Mouse (Mus musculus) ovary, adult 18-20 months (tissue): ENCODE measurements at regions not wholly inside any gene's neighbourhood (a gene's known extent, or its start where the extent isn't known, plus 50 kb on each side); places are given as distances from the start of the nearest gene placed in this dataset.

Experiments used
- DNase-seq: peaks from one replicate; pipeline ENCODE4 v3.0.0; 2022; ENCODE audit warnings: low spot score, mixed read lengths

DNA sequence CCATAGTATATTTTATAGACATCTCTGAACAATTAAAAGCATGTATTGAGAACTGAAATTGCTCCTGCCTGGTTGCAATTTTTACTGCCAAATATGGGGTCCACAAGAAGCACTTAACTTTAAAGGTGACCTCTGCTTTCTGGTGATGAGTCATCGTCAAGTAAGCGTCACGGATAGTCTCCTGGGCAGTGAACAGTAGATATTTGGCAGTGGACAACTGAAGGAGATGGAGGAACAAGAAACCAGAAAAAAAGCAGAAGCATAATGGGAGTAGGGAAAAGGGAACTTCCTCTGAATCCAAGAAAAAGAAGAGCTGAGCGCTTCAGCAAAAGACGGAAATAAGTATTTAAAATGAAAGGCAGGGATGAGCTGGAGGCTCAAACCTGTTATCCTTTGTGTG, 199.3 kb downstream of the Sox4 start:
- no peak for DNase-seq

DNA sequence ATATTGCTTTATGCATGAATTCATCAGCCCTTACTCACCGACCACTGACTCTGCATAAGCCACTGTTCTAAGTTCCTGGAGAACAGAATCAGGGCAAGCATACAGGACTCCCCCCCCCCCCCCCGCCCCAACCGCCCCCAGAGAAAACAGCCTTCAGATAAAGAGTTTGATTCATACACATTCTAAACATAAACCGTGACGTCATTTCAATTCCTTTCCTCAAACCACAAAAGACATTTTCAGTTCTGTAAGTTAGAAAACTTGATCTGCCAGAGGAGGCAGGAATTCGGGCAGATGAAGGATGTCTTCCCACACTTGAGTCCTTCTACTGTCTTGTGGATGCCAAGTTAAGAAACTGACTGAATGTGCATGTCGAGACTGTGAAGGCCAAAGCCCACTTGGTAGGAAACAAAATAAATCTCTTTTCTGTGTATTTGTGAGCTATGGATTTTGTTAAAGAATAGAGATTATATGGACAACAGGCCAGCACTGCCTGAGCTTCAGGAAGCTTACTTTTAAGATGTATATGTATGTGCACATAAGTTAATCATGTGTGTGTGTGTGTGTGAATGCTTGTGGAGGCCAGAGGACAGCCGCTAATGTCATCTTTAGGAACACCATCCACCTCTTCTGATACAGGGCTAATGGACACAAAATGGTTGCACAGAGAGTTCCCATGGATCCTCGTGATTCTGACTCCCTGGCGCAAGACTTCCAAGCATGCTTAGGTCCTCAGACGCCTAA, 202.4 kb downstream of the Sox4 start:
- DNase-seq: no peak

DNA sequence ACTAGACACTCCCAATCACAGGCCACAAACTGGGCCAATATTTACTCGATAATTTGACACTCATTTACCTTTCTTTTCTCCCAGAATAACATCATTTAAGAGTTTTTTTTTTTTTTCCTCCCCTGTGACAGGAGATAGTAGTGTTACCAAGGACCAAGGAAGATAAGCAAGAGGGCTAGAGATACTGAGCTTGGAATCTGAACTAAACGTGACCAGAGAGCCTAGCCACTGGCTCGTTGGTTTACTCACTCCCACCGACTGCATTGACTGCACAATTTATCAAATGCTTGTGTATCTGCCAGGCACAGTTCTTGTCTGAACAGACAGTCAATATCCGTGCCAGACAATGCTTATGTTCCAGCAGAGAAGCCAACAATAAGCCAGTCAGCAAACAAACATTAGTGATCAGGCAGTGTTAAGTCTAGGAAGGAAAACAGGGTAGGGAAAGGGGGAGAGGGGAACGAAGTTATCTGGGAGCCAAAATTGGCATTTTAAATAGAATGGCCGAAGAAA, 213.3 kb downstream of the Sox4 start:
- no peak for DNase-seq

GRCm38 (mm10) chr13:28738160-28739100, 215.1 kb downstream of the Sox4 start:
- DNase-seq: no peak

- DNase-seq: no peak
Observed at GRCm38 (mm10) chr13:28732475-28732874, 221.0 kb downstream of the Sox4 start.

- DNase-seq: no peak
Observed at GRCm38 (mm10) chr13:28732036-28732435, 221.5 kb downstream of the Sox4 start.

GRCm38 (mm10) chr13:28730059-28730580, 223.4 kb downstream of the Sox4 start:
- DNase-seq: no peak

- no peak for DNase-seq
Observed at GRCm38 (mm10) chr13:28728768-28729167, 224.7 kb downstream of the Sox4 start.

- no peak for DNase-seq
Observed at GRCm38 (mm10) chr13:28724300-28724699, 229.2 kb downstream of the Sox4 start.

- DNase-seq: no peak
Observed at GRCm38 (mm10) chr13:28722074-28722473, 231.4 kb downstream of the Sox4 start.

- DNase-seq: no peak
Observed at GRCm38 (mm10) chr13:28721548-28721981, 231.9 kb downstream of the Sox4 start.

DNA sequence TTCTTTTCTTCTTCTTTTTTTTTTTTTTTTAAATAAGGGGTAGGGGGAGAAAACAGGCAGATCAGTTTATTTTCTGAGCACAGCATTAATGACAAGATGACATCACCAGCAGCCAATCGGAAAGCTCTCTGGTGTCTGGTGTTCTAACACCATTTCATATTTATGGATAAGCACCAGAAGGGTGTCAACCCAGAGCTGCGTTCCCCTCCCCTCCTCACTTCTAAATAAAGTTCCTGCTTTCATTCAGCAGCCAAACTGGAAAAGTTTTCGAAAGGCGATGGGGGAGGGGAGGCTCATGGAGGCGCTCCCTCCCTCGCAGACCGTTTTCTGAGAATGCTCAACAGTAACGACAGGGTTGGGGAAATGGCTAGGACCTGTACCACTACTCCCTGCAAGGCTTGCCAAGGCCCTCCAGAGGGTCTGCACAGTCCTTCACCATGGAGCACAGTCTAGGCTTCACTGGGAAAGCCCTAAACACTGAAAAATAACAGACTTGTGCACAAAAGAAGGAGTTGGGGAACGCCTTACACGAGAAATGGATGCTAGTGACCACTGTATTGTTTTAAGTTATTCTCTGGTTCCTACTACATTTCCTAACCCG, 232.8 kb downstream of the Sox4 start:
- no peak for DNase-seq

- no peak for DNase-seq
Observed at GRCm38 (mm10) chr13:28720169-28720568, 233.3 kb downstream of the Sox4 start.

DNA sequence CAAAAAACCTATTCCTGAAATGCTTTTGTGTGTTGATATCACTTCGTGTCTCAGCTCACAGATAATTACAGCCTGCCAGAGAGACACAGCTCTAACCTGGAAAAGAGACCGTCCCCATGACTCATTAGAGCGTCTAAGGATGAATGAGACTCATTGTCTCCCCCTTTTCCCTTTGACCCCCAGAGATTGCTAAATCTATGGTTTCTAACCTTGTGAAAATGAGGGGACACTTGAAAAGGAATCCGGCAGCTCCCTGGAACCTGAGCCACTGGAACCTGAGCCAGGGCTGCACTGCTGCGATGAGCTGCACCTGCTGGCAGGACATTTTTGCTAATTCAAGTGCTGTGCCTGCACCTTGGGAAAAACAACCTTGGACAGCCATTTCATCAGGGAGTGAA, 234.6 kb downstream of the Sox4 start:
- DNase-seq: no peak

DNA sequence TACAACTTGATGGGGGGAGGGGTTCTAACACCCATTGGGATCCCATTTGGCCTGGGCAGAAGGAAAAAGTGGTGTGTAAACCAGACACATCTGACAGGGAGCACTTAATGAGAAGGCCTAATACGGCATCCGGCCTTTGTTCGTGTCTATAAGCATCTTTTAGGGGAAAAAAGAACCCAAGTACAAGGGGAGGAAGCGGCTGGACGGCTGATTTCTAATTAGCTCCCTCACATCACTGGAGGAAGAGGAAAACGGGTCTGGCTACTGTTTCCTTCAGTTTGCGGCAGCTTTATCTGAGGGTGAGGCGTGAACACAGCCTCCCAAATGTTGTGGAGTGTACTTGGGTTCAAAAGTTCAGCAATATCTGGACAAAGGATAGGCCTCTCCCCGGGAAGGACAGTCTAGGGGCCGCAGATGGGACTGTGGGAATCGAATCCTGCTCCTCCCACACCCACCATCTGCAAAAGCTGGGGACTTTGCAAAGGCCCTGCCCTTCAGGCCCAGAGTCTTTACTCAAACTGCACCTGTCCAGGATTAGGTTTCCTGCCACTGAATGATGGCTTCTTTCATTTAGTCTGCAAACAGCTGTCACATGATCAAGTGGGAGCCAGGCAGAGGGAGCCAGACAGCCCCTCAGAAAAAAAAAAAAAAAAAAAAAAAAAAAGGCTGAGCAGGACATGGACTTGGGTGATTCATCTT, 235.2 kb downstream of the Sox4 start:
- no peak for DNase-seq

GRCm38 (mm10) chr13:28717404-28717803, 236.1 kb downstream of the Sox4 start:
- DNase-seq: no peak

GRCm38 (mm10) chr13:28709966-28710365, 243.5 kb downstream of the Sox4 start:
- DNase-seq: no peak

- no peak for DNase-seq
Observed at GRCm38 (mm10) chr13:28701309-28701708, 252.2 kb downstream of the Sox4 start.

GRCm38 (mm10) chr13:28700081-28700480, 253.4 kb downstream of the Sox4 start:
- no peak for DNase-seq

DNA sequence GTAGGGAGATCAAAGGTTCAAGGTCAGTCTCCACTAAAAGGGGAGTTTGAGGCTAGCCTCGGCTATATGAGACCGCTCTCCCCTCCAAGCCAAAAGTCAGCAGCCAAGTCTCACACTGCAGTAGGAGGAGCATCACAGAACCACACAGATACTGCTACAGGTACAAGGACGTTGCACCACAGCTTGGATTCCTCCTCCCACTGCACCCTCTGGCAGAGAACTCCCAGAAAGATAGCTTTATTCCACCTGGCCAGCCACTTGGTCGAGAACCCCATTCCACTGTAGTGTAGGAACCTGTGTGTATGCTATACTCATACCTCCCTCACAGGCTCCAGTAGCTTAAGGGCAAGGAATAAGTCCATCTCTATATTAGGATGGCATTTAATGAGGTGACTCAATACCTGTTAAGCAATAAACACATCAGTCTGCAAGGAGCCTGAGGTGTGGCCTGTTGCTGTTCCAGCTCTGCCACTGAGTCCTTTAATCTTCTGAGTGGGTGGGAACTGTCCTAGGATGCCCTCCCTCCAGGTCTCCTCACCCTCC, 254.0 kb downstream of the Sox4 start:
- DNase-seq: no peak
